Mouse (Mus musculus) CH12.LX (cell line): ENCODE measurements around the gene 1500011B03Rik. TPM values are rescaled to one million over a fixed set of nuclear protein-coding genes. Genes with fewer than 3 reads are reported as not detected.

Experiments
- DNase-seq: peaks from one replicate; pipeline ENCODE4 v3.0.0-alpha.2; 2013; ENCODE audit errors: extremely low read depth
- H3K27ac ChIP-seq: 2 replicates; pipeline ENCODE4 v1.5.1; 2012; ENCODE audit warnings: low read depth, mild to moderate bottlenecking, control low read depth, moderate library complexity; ENCODE audit not compliant: insufficient read depth
- H3K27me3 ChIP-seq: replicated peaks from 2 replicates; pipeline ENCODE3; 2012; ENCODE audit warnings: inconsistent platforms
- H3K36me3 ChIP-seq, 2 experiments: replicated peaks in 1 of 2; 2 replicates each; pipeline versions ENCODE3 to v1.6.1; 2012; ENCODE audit warnings: inconsistent platforms in 1 of 2, low read length in 1 of 2, mild to moderate bottlenecking in 1 of 2, mixed read lengths in 1 of 2, moderate library complexity in 1 of 2; ENCODE audit not compliant: control insufficient read depth in 1 of 2, insufficient read depth in 1 of 2
- H3K4me1 ChIP-seq, 2 experiments: 2 replicates each; pipeline ENCODE4 v1.6.1; 2012; ENCODE audit warnings: inconsistent platforms in 1 of 2, moderate library complexity in 1 of 2; ENCODE audit not compliant: insufficient read depth in 2 of 2, control insufficient read depth in 1 of 2
- H3K4me2 ChIP-seq: 2 replicates; pipeline ENCODE4 v1.6.1; 2012; ENCODE audit warnings: low read depth, mild to moderate bottlenecking, control low read depth; ENCODE audit not compliant: poor library complexity, insufficient read depth, severe bottlenecking
- H3K4me3 ChIP-seq, 3 experiments: fragments of 150-350 bp in 1 of 3; sonication (generic) in 1 of 3; replicated peaks in 1 of 3; 2 replicates each; pipeline versions ENCODE3 to v1.5.1; 2011 to 2012; ENCODE audit warnings: low read depth in 2 of 3, low read length in 2 of 3, mild to moderate bottlenecking in 2 of 3, moderate library complexity in 2 of 3, control low read depth in 1 of 3, improper control_type of control experiment in 1 of 3, inconsistent platforms in 1 of 3, mixed read lengths in 1 of 3; ENCODE audit not compliant: poor library complexity in 1 of 3
- H3K79me2 ChIP-seq: replicated peaks from 2 replicates; pipeline ENCODE4 v1.6.1; 2012; ENCODE audit warnings: mild to moderate bottlenecking, moderate library complexity; ENCODE audit not compliant: control insufficient read depth, poor library complexity, insufficient read depth, severe bottlenecking; ENCODE audit errors: extremely low read depth
- H3K9ac ChIP-seq: 2 replicates; pipeline ENCODE4 v1.6.1; 2012; ENCODE audit warnings: low read depth, mild to moderate bottlenecking, control low read depth, moderate library complexity; ENCODE audit not compliant: insufficient read depth
- H3K9me3 ChIP-seq: replicated peaks from 2 replicates; pipeline ENCODE3; 2012; ENCODE audit warnings: low read length, inconsistent platforms, mixed read lengths
- CHD1 ChIP-seq: IDR thresholded peaks from 2 replicates; pipeline ENCODE4 v1.6.1; 2012; ENCODE audit warnings: low read depth, low read length, improper control_type of control experiment, inconsistent platforms
- CHD2 ChIP-seq: IDR thresholded peaks from 2 replicates; pipeline ENCODE4 v1.6.1; 2011; ENCODE audit warnings: low read length, improper control_type of control experiment
- E2F4 ChIP-seq: IDR thresholded peaks from 2 replicates; pipeline ENCODE4 v1.6.1; 2011; ENCODE audit warnings: low read depth, low read length, improper control_type of control experiment; ENCODE audit not compliant: insufficient replicate concordance
- ELF1 ChIP-seq: IDR thresholded peaks from 2 replicates; pipeline ENCODE4 v1.6.1; 2014; ENCODE audit warnings: low read depth, mild to moderate bottlenecking, inconsistent platforms, low read length, improper control_type of control experiment
- ETS1 ChIP-seq: conservative IDR thresholded peaks from 2 replicates; pipeline ENCODE4 v1.6.1; 2012; ENCODE audit warnings: low read depth, mild to moderate bottlenecking, inconsistent platforms, low read length, improper control_type of control experiment, moderate library complexity
- GABPA ChIP-seq: IDR thresholded peaks from 2 replicates; pipeline ENCODE4 v1.6.1; 2012; ENCODE audit warnings: low read depth, low read length, improper control_type of control experiment, inconsistent platforms; ENCODE audit not compliant: insufficient replicate concordance
- HCFC1 ChIP-seq: IDR thresholded peaks from 2 replicates; pipeline ENCODE4 v1.6.1; 2012; ENCODE audit warnings: low read depth, mild to moderate bottlenecking, inconsistent platforms, low read length, improper control_type of control experiment
- IRF4 ChIP-seq: IDR thresholded peaks from 2 replicates; pipeline ENCODE4 v1.6.1; 2014; ENCODE audit warnings: low read depth, mild to moderate bottlenecking, inconsistent platforms, low read length, improper control_type of control experiment
- JUN ChIP-seq: IDR thresholded peaks from 2 replicates; pipeline ENCODE4 v1.6.1; 2011; ENCODE audit warnings: low read depth, mild to moderate bottlenecking, low read length, improper control_type of control experiment, moderate library complexity; ENCODE audit not compliant: insufficient read depth
- JUND ChIP-seq: conservative IDR thresholded peaks from 2 replicates; pipeline ENCODE4 v1.6.1; 2011; ENCODE audit warnings: low read depth, low read length, improper control_type of control experiment
- KAT2A ChIP-seq: IDR thresholded peaks from 2 replicates; pipeline ENCODE4 v1.6.1; 2012; ENCODE audit warnings: low read length, improper control_type of control experiment, inconsistent platforms; ENCODE audit not compliant: insufficient replicate concordance
- MAFK ChIP-seq: IDR thresholded peaks from 2 replicates; pipeline ENCODE4 v1.6.1; 2011; ENCODE audit warnings: low read length, improper control_type of control experiment; ENCODE audit not compliant: insufficient replicate concordance
- MAX ChIP-seq: IDR thresholded peaks from 2 replicates; pipeline ENCODE4 v1.6.1; 2011; ENCODE audit warnings: low read length, improper control_type of control experiment
- MEF2A ChIP-seq: IDR thresholded peaks from 2 replicates; pipeline ENCODE4 v1.6.1; 2014; ENCODE audit warnings: low read depth, mild to moderate bottlenecking, inconsistent platforms, low read length, improper control_type of control experiment, borderline replicate concordance
- MXI1 ChIP-seq: IDR thresholded peaks from 2 replicates; pipeline ENCODE4 v1.6.1; 2011; ENCODE audit warnings: mild to moderate bottlenecking, low read depth, low read length, improper control_type of control experiment
- MYC ChIP-seq: IDR thresholded peaks from 2 replicates; pipeline ENCODE4 v1.6.1; 2011; ENCODE audit warnings: low read depth, mild to moderate bottlenecking, improper control_type of control experiment, low read length
- PAX5 ChIP-seq: IDR thresholded peaks from 2 replicates; pipeline ENCODE4 v1.6.1; 2012; ENCODE audit warnings: low read length, inconsistent platforms, mixed read lengths
- POLR2A ChIP-seq: IDR thresholded peaks from 2 replicates; pipeline ENCODE4 v1.6.1; 2011; ENCODE audit warnings: low read depth, mild to moderate bottlenecking, improper control_type of control experiment, low read length
- POLR2AphosphoS2 ChIP-seq: IDR thresholded peaks from 2 replicates; pipeline ENCODE4 v1.6.1; 2011; ENCODE audit warnings: low read depth, low read length, improper control_type of control experiment
- RCOR1 ChIP-seq: conservative IDR thresholded peaks from 2 replicates; pipeline ENCODE4 v1.6.1; 2012; ENCODE audit warnings: low read depth, mild to moderate bottlenecking, inconsistent platforms, low read length, improper control_type of control experiment
- TCF12 ChIP-seq: IDR thresholded peaks from 2 replicates; pipeline ENCODE4 v1.6.1; 2014; ENCODE audit warnings: low read depth, mild to moderate bottlenecking, inconsistent platforms, low read length, improper control_type of control experiment
- UBTF ChIP-seq: IDR thresholded peaks from 2 replicates; pipeline ENCODE4 v1.6.1; 2012; ENCODE audit warnings: low read depth, mild to moderate bottlenecking, inconsistent platforms, low read length, improper control_type of control experiment, moderate library complexity
- USF1 ChIP-seq: IDR thresholded peaks from 2 replicates; pipeline ENCODE4 v1.6.1; 2014; ENCODE audit warnings: low read depth, mild to moderate bottlenecking, inconsistent platforms, low read length, improper control_type of control experiment
- USF2 ChIP-seq: conservative IDR thresholded peaks from 2 replicates; pipeline ENCODE4 v1.6.1; 2011; ENCODE audit warnings: low read depth, low read length, improper control_type of control experiment
- ZC3H11A ChIP-seq: IDR thresholded peaks from 2 replicates; pipeline ENCODE4 v1.6.1; 2012; ENCODE audit warnings: low read depth, mild to moderate bottlenecking, inconsistent platforms, low read length, improper control_type of control experiment
- ZKSCAN1 ChIP-seq: IDR thresholded peaks from 2 replicates; pipeline ENCODE4 v1.6.1; 2012; ENCODE audit warnings: low read depth, inconsistent platforms, low read length, improper control_type of control experiment, borderline replicate concordance
- ZMIZ1 ChIP-seq: IDR thresholded peaks from 2 replicates; pipeline ENCODE4 v1.6.1; 2012; ENCODE audit warnings: low read depth, mild to moderate bottlenecking, inconsistent platforms, low read length, improper control_type of control experiment
- ZNF384 ChIP-seq: IDR thresholded peaks from 2 replicates; pipeline ENCODE4 v1.6.1; 2012; ENCODE audit warnings: low read depth, low read length, improper control_type of control experiment, inconsistent platforms
- dilution Hi-C: fragments of 300-500 bp; cut with MboI; formaldehyde crosslinking; loops from 2 replicates; pipeline ENCODE4 v1.14.3; 2020; ENCODE audit warnings: low sequenced_read_pairs; ENCODE audit not compliant: extremely low pct_unique_long_range_greater_than_20kb, extremely low pct_ligation_motif_present
- in situ Hi-C: fragments of 300-500 bp; cut with MboI; formaldehyde crosslinking; loops from 3 replicates; pipeline ENCODE4 v1.14.3; 2019; ENCODE audit warnings: low sequenced_read_pairs, low pct_ligation_motif_present, low pct_unique_long_range_greater_than_20kb, mixed read lengths
- polyA plus RNA-seq: library from polyadenylated mRNA; unstranded; fragments of >175 nt; gene quantifications from 2 replicates; pipeline ENCODE4 v1.2.1, GENCODE M21; 2012; ENCODE audit warnings: low read depth; ENCODE audit not compliant: insufficient read length
- total RNA-seq, 2 experiments: library from RNA; depleted of rRNA; stranded (reverse); fragments of 300-350 nt in 1 of 2; fragments of >200 nt in 1 of 2; gene quantifications; 2 replicates each; pipeline ENCODE4 v1.2.3; 2012 to 2014

Gene 1500011B03Rik
- total and polyA plus RNA-seq, 3 experiments = 15.5 to 39.1 (median 31.4) TPM

DNA sequence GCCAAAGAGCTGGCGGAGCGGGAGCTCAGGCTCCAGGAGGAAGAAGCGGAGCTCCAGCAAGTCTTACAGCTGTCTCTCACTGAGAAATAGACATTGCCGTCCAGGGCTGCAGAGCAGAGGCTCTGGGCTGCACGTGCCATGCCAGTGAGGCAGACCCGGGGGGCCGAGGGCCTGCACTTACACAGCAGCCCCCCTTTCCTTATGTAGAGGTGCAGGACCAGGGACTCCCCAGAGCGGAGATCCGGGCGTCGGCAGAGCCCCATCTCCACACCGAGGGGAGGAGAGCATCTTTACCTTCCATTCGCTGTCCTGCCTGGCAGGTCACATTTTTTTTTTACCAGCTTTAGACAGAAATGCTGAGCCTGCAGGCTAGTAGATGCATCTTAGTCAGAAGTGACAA lies 18.9 kb downstream of the 1500011B03Rik start:
- Histone ChIP-seq H3K4me1 (peaks cover 0 to 1% of the 10 kb centered on the region in 2 experiments; a peak in 2 of 4 replicates), H3K27ac (no peak overlapping the region), H3K27me3 (no peaks in the 10 kb centered on the region), H3K9me3 (no peaks in the 10 kb centered on the region), H3K36me3 (peaks cover 56 to 94% of the 10 kb centered on the region in 2 experiments), H3K9ac (no peak overlapping the region), H3K79me2 (no peaks in the 10 kb centered on the region), H3K4me2 (no peak overlapping the region), H3K4me3 (no peak overlapping the region)
- in situ Hi-C loops (no loop called here), dilution Hi-C loops (no loop called here)
- DNase-seq = no peak
- no peak for TF ChIP-seq JUND
- TF ChIP-seq ZMIZ1 = no peak
- no peak for TF ChIP-seq CHD1
- TF ChIP-seq POLR2AphosphoS2 = no peak
- TF ChIP-seq MYC = no peak
- TF ChIP-seq ZC3H11A = no peak
- no peak for TF ChIP-seq USF2
- no peak for TF ChIP-seq JUN
- TF ChIP-seq MAFK = no peak
- TF ChIP-seq MAX = no peak
- TF ChIP-seq ZNF384 = no peak
- no peak for TF ChIP-seq MEF2A
- TF ChIP-seq UBTF = no peak
- no peak for TF ChIP-seq ZKSCAN1
- no peak for TF ChIP-seq RCOR1
- no peak for TF ChIP-seq ETS1
- no peak for TF ChIP-seq CHD2
- no peak for TF ChIP-seq POLR2A
- no peak for TF ChIP-seq HCFC1

GRCm38 (mm10) chr5:114803231-114803630 lies 20.0 kb downstream of the 1500011B03Rik start:
- Histone ChIP-seq H3K4me3 (no peak overlapping the region), H3K79me2 (no peaks in the 10 kb centered on the region), H3K27ac (no peak overlapping the region), H3K4me1 (no peaks in the 10 kb centered on the region; a peak in 1 of 4 replicates), H3K36me3 (peaks cover 56 to 93% of the 10 kb centered on the region in 2 experiments), H3K27me3 (no peaks in the 10 kb centered on the region), H3K9me3 (no peaks in the 10 kb centered on the region), H3K9ac (no peak overlapping the region), H3K4me2 (no peak overlapping the region)
- in situ Hi-C loops (no loop called here), dilution Hi-C loops (no loop called here)
- no peak for DNase-seq
- TF ChIP-seq KAT2A = no peak
- TF ChIP-seq MXI1 = no peak
- no peak for TF ChIP-seq ZMIZ1
- no peak for TF ChIP-seq MEF2A
- TF ChIP-seq PAX5 = no peak
- no peak for TF ChIP-seq ZC3H11A
- TF ChIP-seq ZKSCAN1 = no peak
- TF ChIP-seq POLR2A = no peak
- no peak for TF ChIP-seq UBTF
- no peak for TF ChIP-seq JUN
- TF ChIP-seq GABPA = no peak
- no peak for TF ChIP-seq TCF12
- TF ChIP-seq HCFC1 = no peak
- no peak for TF ChIP-seq CHD2
- no peak for TF ChIP-seq USF1
- no peak for TF ChIP-seq E2F4
- TF ChIP-seq IRF4 = no peak
- no peak for TF ChIP-seq CHD1
- no peak for TF ChIP-seq ELF1
